Mouse (Mus musculus) liver, adult 2 months (tissue): Measurements from ENCODE around the gene Fblim1.

Experiments used
- CTCF ChIP-seq: fragments of 200-500 bp; IDR thresholded peaks from 2 replicates; pipeline ENCODE4 v1.5.1; 2011; ENCODE audit warnings: low read depth, low read length, control low read depth
- POLR2A ChIP-seq: fragments of 200-500 bp; IDR thresholded peaks from 2 replicates; pipeline ENCODE4 v1.6.1; 2011; ENCODE audit warnings: low read length, control low read depth; ENCODE audit not compliant: insufficient read depth; ENCODE audit errors: extremely low read depth

DNA sequence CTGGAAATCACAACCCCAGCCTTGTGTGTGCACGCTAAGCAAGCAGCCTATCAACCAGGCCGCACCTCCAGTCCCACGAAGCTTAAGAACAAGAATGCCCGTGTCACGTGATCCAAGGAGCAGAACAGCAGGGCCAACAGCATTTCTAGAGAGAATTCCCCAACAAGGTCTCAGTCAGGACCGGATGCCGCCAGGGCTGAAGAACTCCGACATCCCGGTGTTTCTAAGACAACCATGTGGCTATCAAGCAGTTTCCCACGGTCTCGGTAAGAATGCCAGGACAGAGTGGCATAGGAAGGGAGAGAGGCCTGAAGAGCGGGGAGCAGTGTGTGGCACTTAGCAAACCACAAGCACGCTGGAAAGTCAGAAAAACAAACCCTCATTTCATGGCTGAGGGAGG is 47.9 kb upstream of the Fblim1 start:
- TF ChIP-seq CTCF, result no peak
- no peak for TF ChIP-seq POLR2A
